Mouse (Mus musculus) heart, adult 2 months (tissue): ENCODE data around the gene D430019H16Rik.

Source experiments
- CTCF ChIP-seq: fragments of 200-600 bp; IDR thresholded peaks from 2 replicates; pipeline ENCODE4 v1.8.1; 2022; ENCODE audit warnings: antibody characterized with exemption, mild to moderate bottlenecking, moderate library complexity
- EP300 ChIP-seq: fragments of 200-500 bp; IDR thresholded peaks from 2 replicates; pipeline ENCODE4 v1.6.1; 2011; ENCODE audit warnings: low read depth, low read length, control low read depth; ENCODE audit not compliant: insufficient read depth
- POLR2A ChIP-seq: fragments of 200-500 bp; IDR thresholded peaks from 2 replicates; pipeline ENCODE4 v1.6.1; 2011; ENCODE audit warnings: mild to moderate bottlenecking, low read depth, low read length, control low read depth; ENCODE audit not compliant: insufficient read depth

DNA sequence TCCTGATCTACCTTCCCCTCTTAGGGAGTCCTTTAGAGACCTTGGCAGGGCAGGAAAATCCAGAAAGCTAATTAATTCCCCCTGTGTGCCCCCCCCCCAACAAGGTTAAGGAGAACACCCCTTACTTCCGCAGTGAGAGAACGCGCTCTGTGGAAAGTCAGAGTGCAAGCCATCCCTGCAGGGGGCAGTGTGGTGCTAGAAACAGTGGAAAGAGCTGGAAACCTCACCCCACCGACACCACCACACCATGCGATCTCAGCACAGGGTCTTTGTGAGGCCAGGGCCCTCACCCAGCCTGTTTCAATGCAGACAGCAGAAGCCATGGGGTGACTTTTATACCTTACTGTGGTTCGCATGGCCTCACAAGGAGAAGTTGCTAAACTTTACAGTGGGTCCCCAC, 44.2 kb downstream of the D430019H16Rik start:
- peak; percentile 83 for TF ChIP-seq CTCF
- TF ChIP-seq POLR2A, result no peak
- TF ChIP-seq EP300, result peak; percentile 57; the same call in 1 of the 2 replicates
